Mouse (Mus musculus) mesoderm, embryonic 11.5 days (tissue): ENCODE data around the gene Nars2.

ENCODE experiments used
- DNase-seq: peaks from one replicate; pipeline ENCODE4 v3.0.0-alpha.2; 2012; ENCODE audit warnings: low read depth, low spot score

The Nars2 gene

GRCm38 (mm10) chr7:97072061-97072460 is 120.8 kb downstream of the Nars2 start:
- no peak for DNase-seq

DNA sequence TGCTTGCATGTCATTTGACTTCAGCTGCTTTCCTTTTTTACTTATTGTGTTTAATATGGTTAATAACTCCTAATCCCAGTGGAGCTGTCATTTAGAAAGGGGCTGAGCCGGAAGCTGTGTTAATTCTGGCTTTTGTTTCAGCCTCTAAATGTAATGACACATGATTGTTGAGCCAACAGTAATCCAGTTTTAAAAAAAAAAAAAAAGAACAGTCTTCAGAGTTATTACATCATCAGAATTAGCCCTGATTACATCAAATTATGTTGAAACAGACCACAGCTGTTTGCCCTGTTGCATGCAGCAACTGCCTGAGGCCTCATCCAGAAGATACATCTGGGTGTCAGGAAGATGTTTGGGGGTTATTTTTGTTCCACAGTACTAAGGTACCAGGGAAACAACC is 123.7 kb downstream of the Nars2 start:
- no peak for DNase-seq

DNA sequence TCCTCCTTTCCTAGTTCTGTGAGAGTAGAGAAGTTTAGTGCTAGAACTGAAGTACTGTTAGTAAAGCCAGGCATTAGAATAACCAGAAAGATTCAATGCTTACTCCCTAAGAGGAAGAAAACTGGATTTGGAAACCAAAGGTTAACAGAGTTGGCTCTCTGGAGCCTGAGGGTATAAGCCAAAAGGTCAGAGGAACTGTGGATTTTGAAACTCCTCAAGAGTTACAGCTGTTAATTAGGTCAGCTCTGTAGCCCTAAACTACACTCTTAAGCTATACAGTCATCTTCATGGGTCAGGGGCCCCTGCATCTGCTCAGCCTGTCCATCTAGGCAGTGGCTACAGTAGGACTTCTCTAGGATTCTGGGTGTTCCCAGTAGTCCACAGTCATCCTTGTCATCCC is 125.7 kb downstream of the Nars2 start:
- no peak for DNase-seq

DNA sequence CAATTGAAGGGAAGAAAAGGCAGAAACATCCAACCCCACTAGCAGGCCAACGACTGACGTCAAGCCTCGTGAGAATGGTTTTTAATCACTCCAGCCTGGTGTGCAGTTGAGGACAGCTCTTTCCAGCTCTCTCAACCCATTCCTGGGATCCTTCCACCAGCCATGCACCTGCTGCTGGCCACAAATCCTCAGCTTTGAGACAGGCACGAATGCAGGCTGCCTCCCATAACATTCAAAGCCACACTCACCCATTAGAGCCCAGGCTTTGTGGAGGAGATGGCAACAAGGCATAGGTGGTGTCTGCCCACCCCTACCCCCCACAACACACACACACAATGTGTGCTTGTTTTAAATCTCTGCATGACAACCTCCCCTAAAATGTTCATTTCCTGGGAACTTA is 127.4 kb downstream of the Nars2 start:
- no peak for DNase-seq

DNA sequence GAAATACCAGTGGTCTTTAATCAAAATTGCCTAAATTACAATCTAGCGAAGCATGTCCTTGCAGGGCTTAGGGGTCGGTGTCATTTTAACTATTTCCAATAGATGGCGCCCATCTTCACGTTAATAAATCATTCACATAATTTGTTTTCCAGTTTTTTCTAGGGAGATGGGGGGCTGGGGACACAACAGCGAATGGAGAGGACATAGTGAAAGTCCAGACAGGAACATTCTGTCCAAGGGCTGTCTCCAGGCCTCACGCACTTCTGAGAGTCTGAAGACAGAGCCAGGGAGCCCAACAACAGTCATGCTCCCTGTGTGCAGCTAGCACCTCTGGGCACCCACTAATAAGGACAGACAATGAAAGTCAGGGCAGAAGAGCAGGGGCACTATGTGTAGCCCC is 127.8 kb downstream of the Nars2 start:
- peak; percentile 35 for DNase-seq

- DNase-seq = no peak
These were observed 128.5 kb downstream of the Nars2 start for GRCm38 (mm10) chr7:97079651-97080365.

DNA sequence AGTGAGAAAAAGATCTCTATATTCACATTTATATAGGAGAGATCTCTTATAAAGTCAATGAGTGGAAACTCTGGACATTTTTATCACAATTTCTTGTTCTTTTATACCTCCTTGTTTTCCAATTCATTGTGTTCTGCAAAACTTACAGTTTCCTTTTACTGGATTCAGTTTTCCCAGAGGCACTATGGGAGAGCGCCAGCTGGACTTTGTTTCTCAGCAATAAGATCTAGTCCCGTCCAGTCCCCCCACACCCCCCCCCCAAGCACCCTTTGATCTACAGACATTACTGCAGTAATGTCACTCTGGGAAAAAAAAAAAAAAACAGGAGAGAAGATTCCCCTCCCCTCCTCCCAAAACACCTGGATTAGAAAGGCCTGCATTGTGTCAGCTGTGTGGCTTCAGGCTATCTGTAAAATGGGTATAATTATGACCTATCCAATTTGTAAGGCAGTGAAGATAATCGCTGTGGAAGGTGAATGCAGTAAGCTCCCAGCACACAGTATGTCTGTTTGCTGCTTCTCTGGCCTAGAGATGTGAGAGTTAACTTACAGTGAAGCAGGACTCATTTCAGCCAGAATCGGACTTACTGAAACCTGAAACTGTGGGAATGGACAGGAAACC is 129.4 kb downstream of the Nars2 start:
- DNase-seq = no peak

- peak; percentile 85 for DNase-seq
These were observed 130.1 kb downstream of the Nars2 start, which contains the start of gene Gab2 for GRCm38 (mm10) chr7:97081242-97081958. Gab2 (plus strand) TSS chr7:97081586.

DNA sequence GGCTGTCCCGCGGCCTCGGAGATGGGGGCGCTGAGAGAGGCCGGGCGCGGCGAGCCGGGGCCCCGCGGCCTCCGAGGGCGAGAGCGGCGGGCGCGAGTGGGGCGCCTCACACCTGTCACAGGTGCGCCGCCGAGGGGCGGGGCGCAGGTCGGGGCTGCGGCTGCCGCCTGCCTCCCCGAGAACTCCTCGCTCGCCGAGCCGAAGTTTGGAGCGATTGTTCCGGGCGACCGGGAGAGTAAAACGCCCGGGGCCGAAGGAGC is 130.6 kb downstream of the Nars2 start:
- no peak for DNase-seq

DNA sequence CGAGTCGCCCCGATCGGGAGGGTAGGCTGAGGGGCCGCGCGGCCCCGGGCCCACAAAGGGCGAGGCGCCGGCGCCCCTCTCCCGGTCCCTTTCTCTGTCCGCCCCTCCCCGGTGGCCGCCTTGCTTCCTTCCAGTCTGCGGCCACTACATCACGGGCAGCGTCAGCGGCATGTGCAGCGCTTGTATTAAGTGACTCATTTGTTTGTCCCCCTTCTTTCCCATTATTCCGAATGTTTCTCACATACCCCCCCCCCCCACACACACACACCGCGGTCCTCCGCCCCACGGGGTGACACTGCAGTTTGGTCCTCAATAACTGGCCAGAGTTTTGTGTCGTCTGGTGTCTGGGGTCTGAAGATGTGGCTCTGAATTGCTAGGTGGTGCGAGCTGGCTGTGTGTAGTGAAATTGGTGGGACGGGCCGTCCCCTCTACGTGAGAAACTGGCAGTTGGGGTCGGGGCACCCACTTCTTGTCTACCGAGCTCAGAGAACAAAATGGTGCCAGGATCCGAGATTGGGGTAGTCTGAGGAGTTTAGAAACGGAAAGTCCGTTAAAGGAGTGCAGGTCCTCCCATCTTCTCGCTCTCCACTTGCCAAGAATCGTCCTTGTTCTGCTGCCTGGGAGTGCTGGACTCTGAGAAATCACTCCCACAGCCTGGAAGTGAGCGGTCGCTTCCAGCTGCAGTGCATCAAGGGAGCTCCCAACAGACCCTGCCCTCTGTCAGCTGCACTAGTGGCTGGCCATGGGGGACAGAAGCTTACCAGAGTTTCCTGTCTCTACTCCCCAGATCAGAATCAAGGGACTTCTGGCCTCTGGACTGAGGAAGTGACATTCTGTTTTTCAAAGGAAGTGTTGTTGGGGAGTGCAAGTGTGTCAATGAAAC is 131.2 kb downstream of the Nars2 start:
- peak; percentile 64 for DNase-seq

DNA sequence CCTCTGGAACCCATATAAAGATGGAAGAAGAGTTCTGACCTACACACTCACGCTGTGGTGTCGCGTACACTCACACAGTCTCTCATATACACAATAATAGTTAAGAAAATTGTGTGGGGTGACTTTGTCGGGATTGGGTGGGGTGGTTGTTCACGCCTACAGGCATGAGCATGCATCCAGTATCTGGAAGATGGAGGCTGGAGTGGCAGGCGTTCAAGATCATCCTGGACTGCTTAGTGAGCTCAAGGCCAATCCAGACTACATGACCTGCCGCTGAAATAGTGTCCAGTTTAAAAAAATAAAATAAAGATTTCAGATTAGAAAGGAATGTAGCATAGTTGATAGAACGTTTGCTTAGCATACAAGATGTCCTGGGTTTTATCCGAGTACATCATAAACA is 132.3 kb downstream of the Nars2 start:
- no peak for DNase-seq

DNA sequence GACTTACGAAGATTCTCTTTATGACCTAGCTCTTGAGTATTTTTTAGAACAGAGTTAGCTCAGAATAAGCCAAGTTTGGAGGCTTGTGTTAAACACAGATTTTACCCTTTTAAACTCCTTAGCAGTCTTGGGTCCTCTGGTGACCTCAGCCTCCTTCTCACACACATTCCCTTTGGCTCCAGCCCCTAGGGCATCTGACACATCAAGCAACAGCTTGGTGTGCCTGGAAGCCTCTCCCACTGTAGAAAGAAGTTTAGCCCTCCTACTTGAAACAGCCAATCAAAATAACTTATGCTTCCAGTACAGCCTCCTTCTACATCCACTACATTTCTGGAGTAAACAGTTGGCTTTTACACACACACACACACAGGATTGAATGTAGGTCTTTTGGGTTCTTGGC is 132.9 kb downstream of the Nars2 start:
- DNase-seq = no peak

DNA sequence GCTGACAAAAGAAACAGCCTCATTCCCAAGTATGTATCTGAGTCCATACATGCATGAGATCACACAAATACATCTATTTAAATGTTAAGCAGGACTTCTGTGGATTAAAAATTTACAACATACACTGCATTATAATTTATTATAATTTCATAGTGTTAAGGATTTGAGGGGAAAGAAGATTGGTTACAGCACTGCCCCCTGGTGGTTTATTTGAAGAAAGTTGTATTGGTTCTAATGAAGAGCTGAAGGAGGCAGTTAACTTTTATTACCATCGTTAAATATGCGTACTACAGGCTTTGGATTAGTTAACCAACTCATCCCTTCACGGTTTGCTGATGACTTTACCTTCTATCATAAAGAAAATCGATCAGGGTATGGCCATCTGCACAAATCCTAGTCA is 134.0 kb downstream of the Nars2 start:
- peak; percentile 61 for DNase-seq

DNA sequence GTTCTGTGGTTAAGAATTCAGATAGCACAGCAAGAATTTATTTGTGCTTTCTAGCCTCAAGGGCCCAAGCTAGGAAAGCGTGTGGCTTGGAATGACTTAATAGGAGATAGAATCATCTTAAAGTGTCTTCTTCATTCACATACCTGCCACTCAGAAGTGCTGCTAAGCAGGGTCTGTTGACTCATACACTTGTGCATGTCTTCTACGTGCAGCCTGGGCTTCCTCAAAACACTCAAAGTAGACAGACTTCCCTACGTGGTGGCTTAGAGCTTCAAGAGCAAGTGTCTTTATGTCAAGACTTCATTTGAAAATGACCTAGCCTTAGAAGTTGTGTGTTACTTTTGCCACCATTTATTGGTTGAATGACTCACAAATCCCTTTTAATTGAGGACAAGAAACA is 142.9 kb downstream of the Nars2 start:
- no peak for DNase-seq

- DNase-seq = no peak
These were observed 156.8 kb downstream of the Nars2 start for GRCm38 (mm10) chr7:97108119-97108518.
